Mouse (Mus musculus) CH12.LX (cell line): Measurements from ENCODE around the gene Itgb7. TPM values are rescaled to one million over a fixed set of nuclear protein-coding genes. Genes with fewer than 3 reads are reported as not detected.
"Not testable (repeated sequence)": the region's sequence is repeated elsewhere in the genome, so short reads cannot be mapped to it uniquely, and the experiment has no call there.

Experiments used
- DNase-seq: peaks from one replicate; pipeline ENCODE4 v3.0.0-alpha.2; 2013; ENCODE audit errors: extremely low read depth
- H3K27ac ChIP-seq: 2 replicates; pipeline ENCODE4 v1.5.1; 2012; ENCODE audit warnings: low read depth, mild to moderate bottlenecking, control low read depth, moderate library complexity; ENCODE audit not compliant: insufficient read depth
- H3K27me3 ChIP-seq: replicated peaks from 2 replicates; pipeline ENCODE3; 2012; ENCODE audit warnings: inconsistent platforms
- H3K36me3 ChIP-seq, 2 experiments: replicated peaks in 1 of 2; 2 replicates each; pipeline versions ENCODE3 to v1.6.1; 2012; ENCODE audit warnings: inconsistent platforms in 1 of 2, low read length in 1 of 2, mild to moderate bottlenecking in 1 of 2, mixed read lengths in 1 of 2, moderate library complexity in 1 of 2; ENCODE audit not compliant: control insufficient read depth in 1 of 2, insufficient read depth in 1 of 2
- H3K4me1 ChIP-seq, 2 experiments: 2 replicates each; pipeline ENCODE4 v1.6.1; 2012; ENCODE audit warnings: inconsistent platforms in 1 of 2, moderate library complexity in 1 of 2; ENCODE audit not compliant: insufficient read depth in 2 of 2, control insufficient read depth in 1 of 2
- H3K4me2 ChIP-seq: 2 replicates; pipeline ENCODE4 v1.6.1; 2012; ENCODE audit warnings: low read depth, mild to moderate bottlenecking, control low read depth; ENCODE audit not compliant: poor library complexity, insufficient read depth, severe bottlenecking
- H3K4me3 ChIP-seq, 3 experiments: fragments of 150-350 bp in 1 of 3; sonication (generic) in 1 of 3; replicated peaks in 1 of 3; 2 replicates each; pipeline versions ENCODE3 to v1.5.1; 2011 to 2012; ENCODE audit warnings: low read depth in 2 of 3, low read length in 2 of 3, mild to moderate bottlenecking in 2 of 3, moderate library complexity in 2 of 3, control low read depth in 1 of 3, improper control_type of control experiment in 1 of 3, inconsistent platforms in 1 of 3, mixed read lengths in 1 of 3; ENCODE audit not compliant: poor library complexity in 1 of 3
- H3K79me2 ChIP-seq: replicated peaks from 2 replicates; pipeline ENCODE4 v1.6.1; 2012; ENCODE audit warnings: mild to moderate bottlenecking, moderate library complexity; ENCODE audit not compliant: control insufficient read depth, poor library complexity, insufficient read depth, severe bottlenecking; ENCODE audit errors: extremely low read depth
- H3K9ac ChIP-seq: 2 replicates; pipeline ENCODE4 v1.6.1; 2012; ENCODE audit warnings: low read depth, mild to moderate bottlenecking, control low read depth, moderate library complexity; ENCODE audit not compliant: insufficient read depth
- H3K9me3 ChIP-seq: replicated peaks from 2 replicates; pipeline ENCODE3; 2012; ENCODE audit warnings: low read length, inconsistent platforms, mixed read lengths
- CHD1 ChIP-seq: IDR thresholded peaks from 2 replicates; pipeline ENCODE4 v1.6.1; 2012; ENCODE audit warnings: low read depth, low read length, improper control_type of control experiment, inconsistent platforms
- CHD2 ChIP-seq: IDR thresholded peaks from 2 replicates; pipeline ENCODE4 v1.6.1; 2011; ENCODE audit warnings: low read length, improper control_type of control experiment
- E2F4 ChIP-seq: IDR thresholded peaks from 2 replicates; pipeline ENCODE4 v1.6.1; 2011; ENCODE audit warnings: low read depth, low read length, improper control_type of control experiment; ENCODE audit not compliant: insufficient replicate concordance
- EP300 ChIP-seq: IDR thresholded peaks from 2 replicates; pipeline ENCODE4 v1.6.1; 2011; ENCODE audit warnings: low read length, improper control_type of control experiment
- GABPA ChIP-seq: IDR thresholded peaks from 2 replicates; pipeline ENCODE4 v1.6.1; 2012; ENCODE audit warnings: low read depth, low read length, improper control_type of control experiment, inconsistent platforms; ENCODE audit not compliant: insufficient replicate concordance
- HCFC1 ChIP-seq: IDR thresholded peaks from 2 replicates; pipeline ENCODE4 v1.6.1; 2012; ENCODE audit warnings: low read depth, mild to moderate bottlenecking, inconsistent platforms, low read length, improper control_type of control experiment
- JUN ChIP-seq: IDR thresholded peaks from 2 replicates; pipeline ENCODE4 v1.6.1; 2011; ENCODE audit warnings: low read depth, mild to moderate bottlenecking, low read length, improper control_type of control experiment, moderate library complexity; ENCODE audit not compliant: insufficient read depth
- JUND ChIP-seq: conservative IDR thresholded peaks from 2 replicates; pipeline ENCODE4 v1.6.1; 2011; ENCODE audit warnings: low read depth, low read length, improper control_type of control experiment
- KAT2A ChIP-seq: IDR thresholded peaks from 2 replicates; pipeline ENCODE4 v1.6.1; 2012; ENCODE audit warnings: low read length, improper control_type of control experiment, inconsistent platforms; ENCODE audit not compliant: insufficient replicate concordance
- MAFK ChIP-seq: IDR thresholded peaks from 2 replicates; pipeline ENCODE4 v1.6.1; 2011; ENCODE audit warnings: low read length, improper control_type of control experiment; ENCODE audit not compliant: insufficient replicate concordance
- MAX ChIP-seq: IDR thresholded peaks from 2 replicates; pipeline ENCODE4 v1.6.1; 2011; ENCODE audit warnings: low read length, improper control_type of control experiment
- MEF2A ChIP-seq: IDR thresholded peaks from 2 replicates; pipeline ENCODE4 v1.6.1; 2014; ENCODE audit warnings: low read depth, mild to moderate bottlenecking, inconsistent platforms, low read length, improper control_type of control experiment, borderline replicate concordance
- MXI1 ChIP-seq: IDR thresholded peaks from 2 replicates; pipeline ENCODE4 v1.6.1; 2011; ENCODE audit warnings: mild to moderate bottlenecking, low read depth, low read length, improper control_type of control experiment
- MYC ChIP-seq: IDR thresholded peaks from 2 replicates; pipeline ENCODE4 v1.6.1; 2011; ENCODE audit warnings: low read depth, mild to moderate bottlenecking, improper control_type of control experiment, low read length
- NELFE ChIP-seq: IDR thresholded peaks from 2 replicates; pipeline ENCODE4 v1.6.1; 2011; ENCODE audit warnings: low read depth, low read length, improper control_type of control experiment
- NRF1 ChIP-seq: IDR thresholded peaks from 2 replicates; pipeline ENCODE4 v1.6.1; 2014; ENCODE audit warnings: low read depth, mild to moderate bottlenecking, inconsistent platforms, low read length, improper control_type of control experiment, moderate library complexity
- PAX5 ChIP-seq: IDR thresholded peaks from 2 replicates; pipeline ENCODE4 v1.6.1; 2012; ENCODE audit warnings: low read length, inconsistent platforms, mixed read lengths
- POLR2A ChIP-seq: IDR thresholded peaks from 2 replicates; pipeline ENCODE4 v1.6.1; 2011; ENCODE audit warnings: low read depth, mild to moderate bottlenecking, improper control_type of control experiment, low read length
- POLR2AphosphoS2 ChIP-seq: IDR thresholded peaks from 2 replicates; pipeline ENCODE4 v1.6.1; 2011; ENCODE audit warnings: low read depth, low read length, improper control_type of control experiment
- RCOR1 ChIP-seq: conservative IDR thresholded peaks from 2 replicates; pipeline ENCODE4 v1.6.1; 2012; ENCODE audit warnings: low read depth, mild to moderate bottlenecking, inconsistent platforms, low read length, improper control_type of control experiment
- SIN3A ChIP-seq: IDR thresholded peaks from 2 replicates; pipeline ENCODE4 v1.6.1; 2012; ENCODE audit warnings: low read length, improper control_type of control experiment, inconsistent platforms
- SMC3 ChIP-seq: IDR thresholded peaks from 2 replicates; pipeline ENCODE4 v1.6.1; 2011; ENCODE audit warnings: low read depth, low read length, improper control_type of control experiment
- TBP ChIP-seq: conservative IDR thresholded peaks from 2 replicates; pipeline ENCODE4 v1.6.1; 2011; ENCODE audit warnings: low read depth, low read length, improper control_type of control experiment
- TCF12 ChIP-seq: IDR thresholded peaks from 2 replicates; pipeline ENCODE4 v1.6.1; 2014; ENCODE audit warnings: low read depth, mild to moderate bottlenecking, inconsistent platforms, low read length, improper control_type of control experiment
- UBTF ChIP-seq: IDR thresholded peaks from 2 replicates; pipeline ENCODE4 v1.6.1; 2012; ENCODE audit warnings: low read depth, mild to moderate bottlenecking, inconsistent platforms, low read length, improper control_type of control experiment, moderate library complexity
- USF1 ChIP-seq: IDR thresholded peaks from 2 replicates; pipeline ENCODE4 v1.6.1; 2014; ENCODE audit warnings: low read depth, mild to moderate bottlenecking, inconsistent platforms, low read length, improper control_type of control experiment
- ZC3H11A ChIP-seq: IDR thresholded peaks from 2 replicates; pipeline ENCODE4 v1.6.1; 2012; ENCODE audit warnings: low read depth, mild to moderate bottlenecking, inconsistent platforms, low read length, improper control_type of control experiment
- dilution Hi-C: fragments of 300-500 bp; cut with MboI; formaldehyde crosslinking; loops from 2 replicates; pipeline ENCODE4 v1.14.3; 2020; ENCODE audit warnings: low sequenced_read_pairs; ENCODE audit not compliant: extremely low pct_unique_long_range_greater_than_20kb, extremely low pct_ligation_motif_present
- in situ Hi-C: fragments of 300-500 bp; cut with MboI; formaldehyde crosslinking; loops from 3 replicates; pipeline ENCODE4 v1.14.3; 2019; ENCODE audit warnings: low sequenced_read_pairs, low pct_ligation_motif_present, low pct_unique_long_range_greater_than_20kb, mixed read lengths
- polyA plus RNA-seq: library from polyadenylated mRNA; unstranded; fragments of >175 nt; gene quantifications from 2 replicates; pipeline ENCODE4 v1.2.1, GENCODE M21; 2012; ENCODE audit warnings: low read depth; ENCODE audit not compliant: insufficient read length
- total RNA-seq, 2 experiments: library from RNA; depleted of rRNA; stranded (reverse); fragments of 300-350 nt in 1 of 2; fragments of >200 nt in 1 of 2; gene quantifications; 2 replicates each; pipeline ENCODE4 v1.2.3; 2012 to 2014

The Itgb7 gene
- total and polyA plus RNA-seq, 3 experiments = 1.8 to 17.7 (median 2.8) TPM

- TF ChIP-seq KAT2A = no peak
- TF ChIP-seq JUND = peak; percentile 33; the same call in 1 of the 2 replicates
Observed at GRCm38 (mm10) chr15:102230408-102231321, 1.1 kb downstream of the Itgb7 start (continued).

GRCm38 (mm10) chr15:102225619-102226018 is 6.1 kb downstream of the Itgb7 start:
- H3K4me3 ChIP-seq, DNase-seq, dilution Hi-C loops, H3K79me2 ChIP-seq, H3K36me3 ChIP-seq, H3K27ac ChIP-seq, H3K9ac ChIP-seq, H3K9me3 ChIP-seq, in situ Hi-C loops: not testable (repeated sequence)
- Histone ChIP-seq H3K4me2 (peak overlapping the region; percentile 46; the same call in 1 of the 2 replicates), H3K4me1 (peaks cover 7 to 15% of the 10 kb centered on the region in 2 experiments), H3K27me3 (peaks cover 14% of the 10 kb centered on the region)

- peaks cover 4 to 13% of the 10 kb centered on the region in 2 experiments for H3K4me1 ChIP-seq
- 0 out of 2 replicates have a peak, but pooled peaks have one; percentile 25 for TF ChIP-seq MXI1
- no peak for TF ChIP-seq POLR2A
- no peak for TF ChIP-seq JUN
- TF ChIP-seq PAX5 = no peak
- peak; percentile 54; the same call in 1 of the 2 replicates for TF ChIP-seq TCF12
- no peak for TF ChIP-seq CHD2
- no peak for TF ChIP-seq MYC
- no peak for TF ChIP-seq RCOR1
- TF ChIP-seq SMC3 = no peak
- no peak for TF ChIP-seq HCFC1
- no peak for TF ChIP-seq SIN3A
- peak; percentile 17; the same call in 1 of the 2 replicates for TF ChIP-seq EP300
- no peak for TF ChIP-seq POLR2AphosphoS2
- no peak for TF ChIP-seq NELFE
- no peak for TF ChIP-seq GABPA
- TF ChIP-seq NRF1 = peak; percentile 52; the same call in 1 of the 2 replicates
- no peak for TF ChIP-seq ZC3H11A
- no peak for TF ChIP-seq MEF2A
- TF ChIP-seq TBP = no peak
- 0 out of 2 replicates have a peak, but pooled peaks have one; percentile 49 for TF ChIP-seq MAFK
- TF ChIP-seq KAT2A = 0 out of 2 replicates have a peak, but pooled peaks have one; percentile 36
- peak; percentile 53; the same call in 1 of the 2 replicates for TF ChIP-seq MAX
- no peak for TF ChIP-seq E2F4
- TF ChIP-seq CHD1 = no peak
- no peak for TF ChIP-seq USF1
- no peak for TF ChIP-seq UBTF
Observed at GRCm38 (mm10) chr15:102224992-102225617, 6.6 kb downstream of the Itgb7 start.

More at GRCm38 (mm10) chr15:102224992-102225617, 6.6 kb downstream of the Itgb7 start:
- H3K9ac ChIP-seq = no peak overlapping the region
- in situ Hi-C loops = no loop called here
- no peak overlapping the region for H3K27ac ChIP-seq
- dilution Hi-C loops = no loop called here
- no peaks in the 10 kb centered on the region for H3K36me3 ChIP-seq
- H3K4me2 ChIP-seq = peak overlapping the region; percentile 46
- H3K9me3 ChIP-seq = peaks cover 4% of the 10 kb centered on the region
- no peak overlapping the region for H3K4me3 ChIP-seq
- H3K27me3 ChIP-seq = peaks cover 14% of the 10 kb centered on the region
- DNase-seq = peak; percentile 86
- H3K79me2 ChIP-seq = no peaks in the 10 kb centered on the region
